Mouse (Mus musculus) liver, embryonic 14.5 days (tissue): ENCODE data around the gene Dennd4a. TPM values are rescaled to one million over a fixed set of nuclear protein-coding genes. Genes with fewer than 3 reads are reported as not detected.
A peak's percentile ranks its signal among the peaks of the same experiment; 100 is the strongest.

ENCODE experiments used
- ATAC-seq: fragments of 200-750 bp; cut with Nextera tagmentation; 2 replicates; pipeline ENCODE4 v1.8.0; 2017; ENCODE audit warnings: moderate number of reproducible peaks, mild to moderate bottlenecking, moderate library complexity; ENCODE audit not compliant: insufficient read depth
- DNase-seq, 3 experiments: peaks; one replicate each; pipeline ENCODE4 v3.0.0-alpha.2; 2012 to 2013; ENCODE audit warnings: low read depth in 3 of 3, low spot score in 3 of 3
- H3K27ac ChIP-seq: fragments of 300-500 bp; sonication (generic); 2 replicates; pipeline ENCODE4 v1.5.1; 2014; ENCODE audit warnings: moderate library complexity, mild to moderate bottlenecking, control low read depth, inconsistent platforms
- H3K27me3 ChIP-seq: fragments of 300-500 bp; sonication (generic); 2 replicates; pipeline ENCODE4 v1.6.1; 2014; ENCODE audit warnings: mild to moderate bottlenecking, low read length, moderate library complexity; ENCODE audit not compliant: control insufficient read depth, insufficient read depth
- H3K36me3 ChIP-seq: fragments of 300-500 bp; sonication (generic); replicated peaks from 2 replicates; pipeline ENCODE4 v1.6.1; 2014; ENCODE audit warnings: low read depth; ENCODE audit not compliant: control insufficient read depth, insufficient read depth
- H3K4me1 ChIP-seq, 2 experiments: fragments of 200-500 bp in 1 of 2; fragments of 300-500 bp in 1 of 2; sonication (generic) in 1 of 2; replicated peaks; 2 replicates each; pipeline ENCODE4 v1.6.1; 2012 to 2014; ENCODE audit warnings: antibody characterized with exemption in 1 of 2, inconsistent platforms in 1 of 2, low read length in 1 of 2; ENCODE audit not compliant: control insufficient read depth in 2 of 2, insufficient read depth in 2 of 2
- H3K4me2 ChIP-seq: fragments of 300-500 bp; sonication (generic); 2 replicates; pipeline ENCODE4 v1.6.1; 2014; ENCODE audit warnings: low read depth, mild to moderate bottlenecking, control low read depth, moderate library complexity
- H3K4me3 ChIP-seq, 2 experiments: fragments of 200-500 bp in 1 of 2; fragments of 300-500 bp in 1 of 2; sonication (generic) in 1 of 2; 2 replicates each; pipeline ENCODE4 v1.5.1; 2012 to 2014; ENCODE audit warnings: low read depth in 2 of 2, low read length in 2 of 2, mild to moderate bottlenecking in 2 of 2, control low read depth in 1 of 2, inconsistent platforms in 1 of 2, moderate library complexity in 1 of 2; ENCODE audit not compliant: insufficient read depth in 1 of 2
- H3K9ac ChIP-seq: fragments of 300-500 bp; sonication (generic); replicated peaks from 2 replicates; pipeline ENCODE4 v1.6.1; 2014; ENCODE audit warnings: mild to moderate bottlenecking, control low read depth, moderate library complexity
- H3K9me3 ChIP-seq: fragments of 300-500 bp; sonication (generic); 2 replicates; pipeline ENCODE4 v1.6.1; 2016; ENCODE audit warnings: low read length, mixed read lengths; ENCODE audit not compliant: control insufficient read depth
- CTCF ChIP-seq: IDR thresholded peaks from 2 replicates; pipeline ENCODE4 v1.5.1; 2016; ENCODE audit warnings: antibody characterized with exemption, low read depth, control low read depth
- EP300 ChIP-seq: IDR thresholded peaks from 2 replicates; pipeline ENCODE4 v1.6.1; 2016; ENCODE audit warnings: antibody characterized with exemption, low read depth
- WGBS: fragments of 180-500 bp; shearing (Covaris S2); extraction: QIAGEN DNeasy Blood & Tissue Kit; methylation state at CpG from one replicate; pipeline ENCODE4 v1.1.7; 2014; ENCODE audit not compliant: insufficient replicate concordance; 5-methylcytosine and 5-hydroxymethylcytosine counted together
- polyA plus RNA-seq, 2 experiments: library from polyadenylated mRNA; depleted of rRNA in 1 of 2; stranded (reverse) in 1 of 2; unstranded in 1 of 2; fragments of >200 nt; fragmentation: Nextera tagmentation in 1 of 2; extraction: Ambion mirVana in 1 of 2; gene quantifications; 2 replicates each; pipeline versions ENCODE4 v1.2.1 to v1.2.3; 2012 to 2014

Dennd4a gene
- polyA plus RNA-seq, 2 experiments, result 29.3 to 36.1 TPM

DNA sequence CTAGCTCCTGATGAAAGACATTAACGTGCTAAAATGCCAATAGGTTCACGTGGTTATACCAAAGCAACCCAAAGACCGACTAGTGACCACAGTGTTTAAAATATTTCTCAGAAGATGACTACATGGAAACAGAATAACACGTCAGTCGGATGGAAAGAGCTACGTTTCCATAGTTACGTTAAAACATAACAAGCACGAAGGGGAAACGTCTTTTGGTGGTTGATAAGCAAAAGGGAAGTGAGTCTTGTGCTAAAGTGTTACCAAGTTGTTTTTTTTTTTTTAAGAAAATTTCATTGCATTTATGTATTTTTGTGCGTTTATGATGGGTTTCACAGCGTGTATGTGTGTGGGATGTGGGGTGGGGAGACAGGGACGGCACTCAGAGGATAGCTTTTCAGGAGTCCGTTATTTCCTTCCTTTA is 21.8 kb upstream of the Dennd4a start:
- peak overlapping the region; percentile 99 for H3K27ac ChIP-seq
- H3K27me3 ChIP-seq, result no peaks in the 10 kb centered on the region
- H3K9ac ChIP-seq, result peak overlapping the region; percentile 62
- ATAC-seq, result no peak
- TF ChIP-seq CTCF (no peak), EP300 (peak; percentile 56)
- 8% methylated on average over 13 of the region's 13 CpGs for WGBS
- H3K4me2 ChIP-seq, result peak overlapping the region; percentile 57
- peaks cover 48 to 59% of the 10 kb centered on the region in 2 experiments for H3K4me1 ChIP-seq
- H3K4me3 ChIP-seq, result peak overlapping the region in 1 of 2 experiments; percentile 37; a peak in 1 of 4 replicates
- DNase-seq, result peak; percentile 71 to 93 (median 75)
- no peaks in the 10 kb centered on the region for H3K36me3 ChIP-seq
- no peaks in the 10 kb centered on the region for H3K9me3 ChIP-seq

DNA sequence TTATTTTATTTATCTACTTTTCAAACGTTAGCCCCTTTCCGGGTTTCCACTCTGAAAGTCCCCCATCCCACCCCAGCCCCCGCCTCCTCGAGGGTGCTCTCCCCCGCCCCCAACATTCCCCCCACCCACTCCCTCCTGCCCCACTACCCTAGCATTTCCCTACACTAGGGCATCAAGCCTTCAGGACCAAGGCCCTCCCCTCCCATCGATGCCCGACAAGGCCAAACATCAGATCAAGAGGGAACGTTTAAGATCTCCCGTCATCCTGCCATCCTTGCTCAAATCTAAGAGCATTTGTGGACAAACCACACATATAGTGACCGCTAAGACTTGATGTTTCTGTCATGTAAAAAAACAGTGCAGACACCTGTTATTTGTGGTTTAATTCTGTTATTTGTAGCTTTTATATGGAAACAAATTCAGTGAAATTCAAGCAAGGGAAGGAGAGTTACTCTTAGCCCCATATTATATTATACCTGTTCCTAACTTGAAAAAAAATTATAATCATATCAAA is 21.2 kb upstream of the Dennd4a start:
- H3K4me3 ChIP-seq, result no peak overlapping the region
- no peaks in the 10 kb centered on the region for H3K9me3 ChIP-seq
- H3K27me3 ChIP-seq, result no peaks in the 10 kb centered on the region
- ATAC-seq, result no peak
- no peaks in the 10 kb centered on the region for H3K36me3 ChIP-seq
- H3K9ac ChIP-seq, result peak overlapping the region; percentile 62
- peaks cover 54 to 63% of the 10 kb centered on the region in 2 experiments for H3K4me1 ChIP-seq
- WGBS, result 23% methylated on average over 10 of the region's 10 CpGs
- peak overlapping the region; percentile 57 for H3K4me2 ChIP-seq
- TF ChIP-seq CTCF (no peak), EP300 (no peak)
- H3K27ac ChIP-seq, result peak overlapping the region; percentile 99
- DNase-seq, result no peak

DNA sequence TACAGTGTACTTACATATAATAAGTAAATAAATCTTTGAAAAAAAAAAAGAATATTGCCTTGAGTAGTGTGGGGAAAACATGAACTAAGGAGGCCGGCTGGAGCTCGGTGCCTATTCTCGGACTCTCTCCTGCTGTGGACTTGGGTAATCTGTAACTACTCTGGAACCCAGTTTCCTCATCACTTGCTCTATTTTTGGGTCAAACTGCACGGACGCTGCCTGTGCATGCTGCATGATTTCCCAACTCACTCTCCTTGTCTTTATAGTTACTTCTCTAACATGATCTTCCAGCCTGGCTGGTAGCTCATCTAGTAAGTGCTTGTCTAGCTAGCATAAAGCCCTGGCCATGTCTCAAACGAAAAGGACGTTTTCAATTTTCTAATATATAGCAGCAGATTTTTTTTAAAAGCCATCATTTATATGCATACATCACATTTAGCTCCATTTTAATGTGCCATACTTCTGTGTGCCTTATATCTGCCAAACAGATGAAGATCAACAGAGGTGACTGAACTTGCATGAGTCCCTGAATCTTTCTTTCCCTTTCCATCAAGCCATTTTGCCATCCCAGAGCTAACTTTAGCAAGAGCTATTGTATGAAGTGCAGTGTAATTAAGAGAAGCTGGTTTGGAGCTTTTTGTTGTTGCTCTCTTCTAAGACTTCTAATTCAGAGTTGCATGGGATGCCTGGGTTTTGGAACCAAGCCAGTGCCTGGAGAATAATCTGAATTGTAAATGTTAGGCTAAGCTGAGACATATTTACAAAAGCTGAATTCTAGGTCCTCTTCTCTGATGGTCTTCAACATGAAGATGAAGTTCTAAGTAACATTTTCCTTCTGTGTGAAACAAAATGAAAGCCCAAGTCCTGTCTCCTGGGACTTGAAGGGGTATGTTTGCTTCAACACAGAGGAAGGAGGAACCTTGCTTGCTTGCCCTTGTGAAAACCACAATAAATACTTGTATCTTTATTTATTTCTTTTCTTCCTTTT is 20.2 kb upstream of the Dennd4a start:
- no peaks in the 10 kb centered on the region for H3K27me3 ChIP-seq
- no peaks in the 10 kb centered on the region for H3K9me3 ChIP-seq
- H3K9ac ChIP-seq, result peak overlapping the region; percentile 72
- H3K27ac ChIP-seq, result peak overlapping the region; percentile 99
- WGBS, result 59% methylated on average over 7 of the region's 7 CpGs
- DNase-seq (no peak), ATAC-seq (no peak)
- peaks cover 62 to 66% of the 10 kb centered on the region in 2 experiments for H3K4me1 ChIP-seq
- peak overlapping the region; percentile 4; the same call in 1 of the 2 replicates for H3K4me2 ChIP-seq
- H3K36me3 ChIP-seq, result no peaks in the 10 kb centered on the region
- no peak for TF ChIP-seq CTCF
- no peak for TF ChIP-seq EP300
- no peak overlapping the region for H3K4me3 ChIP-seq

DNA sequence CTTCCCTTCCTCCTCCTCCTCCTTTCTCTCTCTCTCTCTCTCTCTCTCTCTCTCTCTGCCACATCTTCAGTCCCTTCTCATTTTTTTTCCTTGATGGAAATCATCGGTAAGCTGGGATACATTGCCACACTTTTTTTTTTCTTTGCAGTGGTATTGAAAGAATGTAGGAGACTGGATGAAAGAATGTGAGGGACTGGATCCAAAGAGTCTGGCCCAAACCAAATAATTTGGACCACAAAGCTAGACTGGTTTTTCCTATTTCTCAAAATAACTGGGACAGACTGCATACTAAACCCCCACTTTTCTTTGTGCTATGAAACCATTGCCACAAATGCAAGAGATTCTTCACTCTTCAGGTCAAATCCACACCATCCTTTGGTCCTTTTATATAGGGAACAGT is 19.5 kb upstream of the Dennd4a start:
- 87% methylated on average over 1 of the region's 1 CpGs for WGBS

More for the DNA sequence above, 19.5 kb upstream of the Dennd4a start:
- no peaks in the 10 kb centered on the region for H3K9me3 ChIP-seq
- peak overlapping the region; percentile 72 for H3K4me2 ChIP-seq
- no peak overlapping the region for H3K4me3 ChIP-seq
- no peaks in the 10 kb centered on the region for H3K27me3 ChIP-seq
- H3K9ac ChIP-seq, result peak overlapping the region; percentile 72
- TF ChIP-seq EP300 (no peak), CTCF (no peak)
- H3K27ac ChIP-seq, result peak overlapping the region; percentile 99
- ATAC-seq (no peak), DNase-seq (no peak)
- H3K4me1 ChIP-seq, result peaks cover 67 to 71% of the 10 kb centered on the region in 2 experiments
- H3K36me3 ChIP-seq, result no peaks in the 10 kb centered on the region
